Mouse (Mus musculus): ENCODE measurements around the gene Hirip3.

The Hirip3 gene

DNA sequence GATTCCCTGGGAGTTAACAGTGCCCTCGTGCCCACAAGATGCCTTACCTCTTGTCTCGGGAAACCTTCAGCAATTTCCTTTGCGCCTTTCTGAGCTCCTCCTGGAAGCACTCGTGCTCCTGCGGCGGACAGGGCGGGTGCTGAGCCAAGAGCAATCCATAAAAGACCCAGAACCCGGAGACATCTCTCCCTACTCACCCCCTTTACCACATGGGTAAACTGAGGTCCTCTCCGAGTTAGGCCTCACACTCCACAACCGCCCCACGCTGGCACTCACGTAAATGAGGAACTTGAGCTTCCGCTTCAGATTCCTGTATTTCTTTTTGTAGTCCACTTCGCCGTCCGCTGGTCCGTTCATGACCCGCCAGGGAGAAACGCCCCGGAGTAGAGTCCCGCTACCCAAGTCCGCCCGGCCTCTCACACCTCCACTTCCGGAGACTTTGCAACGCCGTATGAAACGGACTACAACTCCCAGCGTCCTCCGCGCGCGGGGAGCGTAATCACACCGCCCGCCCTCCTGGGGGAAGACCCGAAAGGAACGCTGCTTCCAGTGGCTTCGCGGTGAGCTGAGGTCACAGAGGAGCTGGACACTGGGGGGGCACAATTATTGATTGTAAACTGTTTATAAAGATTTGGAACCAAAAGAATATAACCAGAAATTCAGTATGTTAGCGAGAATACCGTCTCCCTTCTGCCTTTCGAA is at the start of gene Hirip3:
TSS of gene Hirip3 (plus strand) at position 544 of the 702 bp plus-strand sequence.
- DNase-seq (ENCODE audit: low spot score) = peak; percentile 94

- no peak for DNase-seq (ENCODE audit: low spot score)
Observed at GRCm38 (mm10) chr7:126815726-126816222, 46.0 kb upstream of the Hirip3 start.

DNA sequence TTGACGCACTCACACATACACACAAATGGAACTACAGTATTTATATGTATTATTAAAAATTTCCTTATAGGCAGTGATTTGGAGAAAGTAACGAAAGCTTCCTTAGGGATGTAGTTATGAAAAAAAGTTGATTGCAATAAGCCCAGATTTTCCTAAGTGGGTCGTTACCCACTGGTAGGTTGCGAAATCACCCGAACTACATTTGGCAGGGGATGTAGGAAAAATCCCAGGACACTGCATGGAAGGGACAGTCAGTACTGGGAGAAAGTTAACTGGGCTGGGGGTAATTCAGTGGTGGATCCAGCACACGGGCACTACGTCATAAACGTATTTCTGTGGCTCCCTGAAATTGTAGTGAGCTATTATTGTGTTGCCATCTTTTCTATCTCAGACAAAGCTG is 45.3 kb upstream of the Hirip3 start:
- DNase-seq (ENCODE audit: low spot score) = no peak

GRCm38 (mm10) chr7:126817595-126817994 is 44.2 kb upstream of the Hirip3 start:
- no peak for DNase-seq (ENCODE audit: low spot score)

- no peak for DNase-seq (ENCODE audit: low spot score)
Observed at GRCm38 (mm10) chr7:126818818-126819217, 43.0 kb upstream of the Hirip3 start.

- DNase-seq (ENCODE audit: low spot score) = peak; percentile 74
Observed at GRCm38 (mm10) chr7:126821835-126822511, 39.8 kb upstream of the Hirip3 start.

DNA sequence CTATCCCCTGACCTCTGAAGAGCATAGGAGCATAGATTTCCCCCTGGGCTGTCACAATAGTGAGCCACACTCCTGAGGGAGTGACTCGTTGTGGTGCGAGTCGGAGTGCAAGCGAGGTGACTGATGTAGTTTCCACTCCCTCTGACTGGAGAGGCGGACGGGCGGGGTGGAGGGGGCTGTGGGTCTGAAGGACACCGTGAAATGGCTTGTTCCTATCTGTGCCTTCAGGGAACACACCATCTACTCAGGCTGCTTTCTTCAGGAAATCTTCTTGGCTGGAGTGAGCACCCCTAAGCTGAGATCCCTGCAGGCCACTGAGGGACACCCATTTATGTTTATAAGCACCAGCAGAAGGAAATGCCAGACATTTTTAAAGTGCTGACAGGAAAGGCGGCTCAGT is 39.0 kb upstream of the Hirip3 start:
- DNase-seq (ENCODE audit: low spot score) = no peak

DNA sequence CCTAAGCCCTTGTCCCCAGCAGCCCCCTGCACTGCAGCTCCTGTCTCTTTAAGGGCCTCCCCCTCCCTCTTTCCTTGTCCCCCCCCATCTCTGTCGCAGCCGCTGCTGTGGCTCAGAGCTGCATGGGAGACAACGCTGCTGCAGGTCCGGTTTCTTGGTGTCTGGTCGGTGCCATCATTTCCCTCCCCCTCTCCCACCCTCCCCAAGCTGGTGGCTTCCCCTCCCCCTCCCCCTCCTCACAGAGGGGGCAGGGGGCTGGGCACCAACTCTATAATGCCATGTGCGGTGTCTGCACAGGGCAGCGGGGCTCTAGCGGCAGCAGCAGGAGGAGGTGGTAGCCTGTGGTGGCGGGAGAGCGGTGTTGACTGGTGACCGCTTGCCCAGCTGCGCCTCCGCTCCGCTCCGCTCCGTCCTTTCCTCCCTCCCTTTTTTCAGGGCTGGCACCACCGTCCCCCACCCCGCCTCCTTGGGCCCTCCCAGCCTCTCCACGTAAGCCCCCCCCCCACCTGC is 38.5 kb upstream of the Hirip3 start:
- no peak for DNase-seq (ENCODE audit: low spot score)

DNA sequence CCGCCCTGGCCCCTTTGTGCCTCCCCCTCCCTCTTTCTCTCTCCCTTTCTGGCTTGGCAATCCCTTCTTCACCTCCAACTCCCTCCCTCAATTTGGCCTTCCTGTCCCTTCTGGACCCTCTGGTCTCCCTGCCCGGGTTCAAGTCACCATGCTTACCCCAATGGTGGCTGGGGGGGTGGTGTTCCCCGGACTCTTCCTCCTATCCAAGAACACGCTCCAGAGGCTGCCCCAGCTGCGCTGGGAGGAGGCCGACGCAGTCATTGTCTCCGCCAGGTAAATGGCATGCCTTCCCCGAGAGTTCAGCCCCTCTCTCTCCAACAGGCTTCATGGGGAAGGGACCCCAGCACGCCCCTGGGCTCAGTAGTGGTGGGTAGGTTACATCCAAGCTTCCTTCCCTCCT is 37.8 kb upstream of the Hirip3 start:
- no peak for DNase-seq (ENCODE audit: low spot score)

DNA sequence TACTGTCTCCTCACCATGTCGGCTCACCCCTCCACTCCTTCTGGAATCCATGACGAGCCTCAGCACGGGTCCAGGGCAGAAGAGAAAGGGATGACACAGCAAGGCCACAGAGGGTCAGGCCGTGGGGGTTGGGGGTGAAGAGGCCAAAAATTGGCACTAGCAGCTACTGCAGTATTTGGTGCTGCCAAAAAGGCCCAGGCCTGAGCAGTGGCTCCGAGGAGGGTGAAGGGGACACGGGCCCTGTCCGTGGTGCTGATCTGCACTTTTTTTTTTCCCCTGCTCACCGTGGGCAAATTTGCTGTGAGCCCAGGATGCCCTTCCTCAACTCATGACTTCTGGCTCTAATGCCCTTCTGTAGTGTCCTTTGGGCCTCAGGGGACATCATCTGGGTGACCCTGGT is 36.4 kb upstream of the Hirip3 start:
- DNase-seq (ENCODE audit: low spot score) = no peak

DNA sequence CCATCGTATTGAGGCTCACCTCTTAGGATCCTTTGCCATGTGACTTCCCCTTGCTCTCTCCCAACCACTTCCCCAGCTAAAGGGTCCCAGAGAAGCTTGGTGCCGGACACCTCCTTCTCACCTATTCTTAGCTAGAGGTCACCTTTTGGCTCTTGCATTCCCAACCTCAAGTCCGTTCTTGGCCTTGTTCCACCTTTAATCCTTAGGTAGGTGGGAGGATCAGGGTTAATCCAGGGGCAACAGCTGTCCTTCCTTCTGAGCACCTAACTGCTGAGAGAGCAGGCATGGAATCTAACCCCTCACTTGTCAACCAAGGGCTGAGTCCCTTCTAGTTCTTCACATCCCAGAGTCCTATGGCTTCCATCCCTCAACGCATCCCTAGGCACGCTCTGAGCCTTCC is 35.8 kb upstream of the Hirip3 start:
- DNase-seq (ENCODE audit: low spot score) = no peak

GRCm38 (mm10) chr7:126831539-126831938 is 30.2 kb upstream of the Hirip3 start, which contains the start of gene 4930451I11Rik:
4930451I11Rik (minus strand) TSS chr7:126831639.
- DNase-seq (ENCODE audit: low spot score) = no peak

GRCm38 (mm10) chr7:126832036-126832598 is 29.7 kb upstream of the Hirip3 start:
- DNase-seq (ENCODE audit: low spot score) = peak; percentile 68

- DNase-seq (ENCODE audit: low spot score) = no peak
Observed at GRCm38 (mm10) chr7:126833294-126833693, 28.5 kb upstream of the Hirip3 start.

- no peak for DNase-seq (ENCODE audit: low spot score)
Observed at GRCm38 (mm10) chr7:126843276-126843675, 18.5 kb upstream of the Hirip3 start.

- DNase-seq (ENCODE audit: low spot score) = no peak
Observed at GRCm38 (mm10) chr7:126845516-126845915, 16.3 kb upstream of the Hirip3 start.

GRCm38 (mm10) chr7:126847116-126847420 is 14.7 kb upstream of the Hirip3 start, which contains the start of gene Doc2a:
Doc2a (plus strand) TSS chr7:126847416.
- no peak for DNase-seq (ENCODE audit: low spot score)

DNA sequence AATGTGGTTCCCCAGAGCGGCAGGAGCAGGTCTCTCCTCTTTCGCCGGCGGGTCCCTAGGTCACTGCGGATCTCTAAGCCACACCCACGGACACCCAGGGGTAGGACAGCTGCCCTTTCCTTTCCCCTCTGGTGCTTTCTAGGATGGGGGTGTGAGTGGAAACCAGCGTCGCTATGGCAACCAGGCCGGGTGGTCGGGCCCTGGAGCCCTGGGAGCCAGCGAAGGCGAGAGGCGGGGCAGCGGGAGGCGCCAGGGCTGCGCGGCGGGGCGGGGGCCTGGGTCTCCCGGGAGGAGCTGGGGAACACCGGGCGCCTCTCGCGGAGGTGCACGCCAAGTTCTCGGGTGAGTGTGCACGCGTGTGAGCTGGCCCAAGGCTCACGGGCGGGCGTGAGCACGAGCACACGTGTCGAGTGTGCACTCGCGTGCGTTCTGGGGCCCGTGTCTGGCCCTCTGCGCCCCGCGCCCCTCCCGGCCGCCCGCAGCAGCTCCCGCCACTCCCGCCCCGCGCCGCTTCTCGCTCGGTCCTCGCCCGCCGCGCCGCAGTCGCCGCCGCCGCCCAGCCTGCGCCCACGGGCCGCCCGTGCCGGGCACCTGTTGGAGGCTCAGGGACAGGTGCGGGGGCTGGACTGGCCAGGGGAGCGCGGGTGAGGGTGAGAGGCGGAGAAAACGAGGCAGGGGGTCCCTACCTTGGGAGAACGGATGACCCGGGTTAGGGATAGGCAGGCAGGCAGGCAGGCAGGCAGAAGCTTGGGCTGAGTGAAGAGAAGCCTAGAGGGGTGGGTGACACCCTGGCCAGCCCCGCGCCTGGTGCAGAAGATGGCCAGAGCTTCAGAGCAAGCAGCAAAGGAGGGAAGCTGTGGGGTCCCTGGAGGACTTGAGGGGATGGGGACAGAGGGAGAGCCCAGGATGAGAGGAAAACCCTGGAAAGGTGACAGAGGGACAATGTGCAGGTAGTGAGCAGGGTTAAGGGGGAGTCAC is 14.1 kb upstream of the Hirip3 start:
- no peak for DNase-seq (ENCODE audit: low spot score)

DNA sequence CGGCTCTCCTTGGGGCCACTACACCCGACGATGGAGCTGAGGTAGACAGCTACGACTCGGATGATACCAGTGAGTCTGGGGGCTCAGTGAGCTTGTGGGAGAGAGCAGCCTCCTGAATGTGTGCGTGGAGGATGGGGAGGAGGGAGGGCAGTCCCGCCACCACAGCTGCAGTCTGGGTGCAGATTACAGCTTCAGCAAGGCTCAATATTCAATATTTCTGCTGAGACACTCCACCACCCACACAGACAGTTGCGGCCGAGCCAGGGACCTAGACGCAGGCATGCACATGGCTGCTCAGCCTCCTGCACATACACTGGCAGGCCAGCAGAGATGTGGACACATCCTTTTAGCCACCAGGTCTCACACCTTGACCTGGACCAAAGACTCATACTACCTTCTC is 13.0 kb upstream of the Hirip3 start:
- DNase-seq (ENCODE audit: low spot score) = no peak

GRCm38 (mm10) chr7:126850161-126850560 is 11.6 kb upstream of the Hirip3 start:
- no peak for DNase-seq (ENCODE audit: low spot score)

- DNase-seq (ENCODE audit: low spot score) = no peak
Observed at GRCm38 (mm10) chr7:126851192-126851591, 10.6 kb upstream of the Hirip3 start.

DNA sequence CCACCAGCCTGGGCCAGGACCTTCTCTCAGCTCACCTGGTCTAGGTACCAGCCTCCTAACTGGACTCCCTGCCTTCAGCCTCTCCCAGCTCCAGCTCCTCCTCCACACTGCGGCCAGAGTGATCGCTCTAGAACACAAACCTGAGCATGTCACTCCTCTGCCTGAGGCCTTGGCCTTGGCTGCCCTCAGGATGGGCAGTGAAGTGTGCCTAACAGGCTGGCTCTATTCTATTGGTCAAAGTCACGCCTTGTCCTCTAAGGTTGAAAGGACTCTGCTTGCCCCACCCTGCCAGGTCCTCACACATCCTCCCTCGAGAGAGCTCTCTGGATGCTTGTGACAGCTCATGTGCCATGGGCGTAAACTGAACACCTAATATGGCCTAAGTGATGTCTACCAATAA is 8.3 kb upstream of the Hirip3 start:
- no peak for DNase-seq (ENCODE audit: low spot score)

All from urinary bladder, postnatal 25 days (tissue).